Comparison of ENCODE assay signal across 17 mouse cellular contexts in genomic region chr13:53392910-53393309, GRCm38 (mm10). TPM values are rescaled to one million over a fixed set of nuclear protein-coding genes. Genes with fewer than 3 reads are reported as not detected.
DNase-seq lines count a peak whose midpoint lies in the region; ATAC-seq and TF ChIP-seq lines count a peak whose summit lies in the region.
"Had no signal": no experiment of that assay in that cellular context is flagged by ENCODE, and none has a peak within 500 bp of the region (broad histone marks: within the 10 kb centered on the region; RNA-seq: fewer than 3 reads in every experiment).

No protein-coding gene starts in this region.

- in situ Hi-C loops in Patski (cut with MboI; ENCODE audit: low pct_unique_long_range_greater_than_20kb), result no loop called here

- H3K4me2 ChIP-seq in kidney, postnatal 0 days (ENCODE audit: low read length), result no peak overlapping the region

- CTCF ChIA-PET in Patski (lab: Charles Lee), result no interaction called here

- H3K4me3 ChIP-seq in kidney, postnatal 0 days (replicated peaks; ENCODE audit: low read depth, low read length), result no peak overlapping the region

- POLR2A ChIA-PET in Patski (lab: Charles Lee), result no interaction called here

- no peaks in the 10 kb centered on the region for H3K9me3 ChIP-seq in kidney, postnatal 0 days (replicated peaks; ENCODE audit: low read length)
- H3K9me3 ChIP-seq: embryonic facial prominence, embryonic 13.5 days; forebrain, embryonic 10.5 days; limb, embryonic 13.5 days; midbrain, embryonic 15.5 days had no signal

- no peak overlapping the region for H3K27ac ChIP-seq in kidney, postnatal 0 days
- H3K27ac ChIP-seq: forebrain, embryonic 10.5 days; limb, embryonic 13.5 days; macrophage; midbrain, embryonic 15.5 days had no signal

- H3K9ac ChIP-seq in kidney, postnatal 0 days (ENCODE audit: low read depth, low read length), result no peak overlapping the region
- H3K9ac ChIP-seq: embryonic facial prominence, embryonic 13.5 days; limb, embryonic 13.5 days; midbrain, embryonic 15.5 days had no signal

- 38% methylated on average over 6 of the region's 6 CpGs for WGBS in kidney, postnatal 0 days

- no peaks in the 10 kb centered on the region for H3K4me1 ChIP-seq in kidney, postnatal 0 days (replicated peaks; ENCODE audit: insufficient read depth, low read length)
- H3K4me1 ChIP-seq: midbrain, embryonic 15.5 days had no signal

- no peaks in the 10 kb centered on the region for H3K27me3 ChIP-seq in kidney, postnatal 0 days (ENCODE audit: insufficient read depth, low read length)
- H3K27me3 ChIP-seq in Patski, result peaks cover 12% of the 10 kb centered on the region
- H3K27me3 ChIP-seq: embryonic facial prominence, embryonic 13.5 days; midbrain, embryonic 15.5 days had no signal

- H3K36me3 ChIP-seq in kidney, postnatal 0 days (ENCODE audit: insufficient read depth, low read length), result no peaks in the 10 kb centered on the region
- H3K36me3 ChIP-seq: embryonic facial prominence, embryonic 13.5 days; forebrain, embryonic 10.5 days; limb, embryonic 13.5 days; midbrain, embryonic 15.5 days had no signal

- TF ChIP-seq CTCF in kidney, postnatal 0 days (IDR thresholded peaks at IDR 0.05; ENCODE audit: low read depth), result peak; percentile 45
- peak; percentile 10 for TF ChIP-seq CTCF in Patski (IDR thresholded peaks at IDR 0.05)

- no peak for ATAC-seq in kidney, postnatal 0 days (replicated peaks; ENCODE audit: low FRiP score, low read depth)
- no peak for ATAC-seq in Patski
- ATAC-seq: activated CD4-positive, CD25-positive, alpha-beta regulatory T cell, adult 4 months had no signal

- DNase-seq in embryo, embryonic 10.5 days (ENCODE audit: low spot score), result peak; percentile 18
- no peak for DNase-seq in embryo, embryonic 9.5 days (ENCODE audit: extremely low spot score)
- peak; percentile 26 for DNase-seq in kidney, postnatal 0 days (ENCODE audit: low spot score)
- no peak for DNase-seq in kidney, adult 8-10 months
- DNase-seq in A20 (ENCODE audit: low read depth, low spot score) (peak; percentile 5), Patski (ENCODE audit: low read depth, low spot score) (no peak)
- DNase-seq in right cerebral cortex, postnatal 36 days (ENCODE audit: low spot score in 2 of 2), result no peak
- DNase-seq in frontal cortex, postnatal 25 days (ENCODE audit: low spot score in 2 of 2), result no peak
- DNase-seq: cerebellum, adult 11-12 months; heart, postnatal 14 days; kidney, adult 9 months had no signal

RNA-seq across cellular contexts. Expression of gene Sptlc1, which starts 15.7 kb away (rescaled TPM):
- 35.1 and 36.0 TPM in 2 replicates for polyA plus RNA-seq in kidney, postnatal 0 days (2015; fragmentation: Nextera tagmentation; extraction: Ambion mirVana)
- 41.1 TPM for polyA plus RNA-seq in Patski (2021)

Comparison
In these comparisons a context has a peak if more than half of its experiments do, and no peak if none do; other contexts are left out.
1. DNase-seq: peak in embryo, embryonic 10.5 days (single experiment), kidney, postnatal 0 days (single experiment) and A20 (single experiment); none in embryo, embryonic 9.5 days (single experiment), kidney, adult 8-10 months (0 of 2), Patski (single experiment), right cerebral cortex, postnatal 36 days (0 of 2) and frontal cortex, postnatal 25 days (0 of 2).